Mouse (Mus musculus): Measurements from ENCODE around the gene Satb1. TPM values are rescaled to one million over a fixed set of nuclear protein-coding genes. Genes with fewer than 3 reads are reported as not detected.

The Satb1 gene
- 0.89 and 1.1 TPM in 2 replicates for polyA plus RNA-seq (2012; rRNA removed)

GRCm38 (mm10) chr17:51832900-51833577, at the start of gene Satb1:
TSS of gene Satb1 (minus strand) at chr17:51833290.

All from liver, embryonic 14 days (tissue).